Mouse (Mus musculus) spleen, adult 2 months (tissue): ENCODE measurements around the gene Epb41l1.

ENCODE experiments used
- CTCF ChIP-seq: fragments of 200-500 bp; IDR thresholded peaks from 2 replicates; pipeline ENCODE4 v1.5.1; 2011; ENCODE audit warnings: mild to moderate bottlenecking, inconsistent platforms; ENCODE audit not compliant: insufficient read depth, insufficient read length, insufficient replicate concordance; ENCODE audit errors: extremely low read depth
- POLR2A ChIP-seq: fragments of 200-500 bp; IDR thresholded peaks from 2 replicates; pipeline ENCODE4 v1.6.1; 2011; ENCODE audit warnings: low read depth, low read length, inconsistent platforms

GRCm38 (mm10) chr2:156437637-156438036, 16.9 kb downstream of the Epb41l1 start:
- TF ChIP-seq CTCF (no peak), POLR2A (no peak)
